Mouse (Mus musculus) right cerebral cortex, adult 18-20 months (tissue): ENCODE results near the gene Olfr622.

Experiments used
- DNase-seq: peaks from one replicate; pipeline ENCODE4 v3.0.0; 2022; ENCODE audit warnings: mixed read lengths

Gene Olfr622

DNA sequence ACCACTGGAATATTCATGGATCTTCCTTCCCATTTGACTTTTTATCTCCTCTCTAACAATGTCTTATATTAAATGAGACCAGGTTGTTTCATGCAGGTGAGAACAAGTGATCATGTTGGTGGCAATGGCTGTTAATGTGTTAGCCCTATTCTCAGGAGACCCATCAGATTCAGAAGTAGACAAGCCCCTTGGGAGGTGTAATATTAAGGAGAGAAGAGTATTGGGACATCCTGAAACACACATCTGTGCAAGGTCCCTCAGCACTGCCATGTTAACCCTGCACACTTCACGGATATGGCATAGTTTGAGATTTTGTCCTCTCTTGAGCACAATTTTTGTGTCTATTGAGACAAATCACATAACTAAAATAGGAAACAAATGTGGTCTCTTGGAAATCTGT, at the start of gene Olfr622:
Gene Olfr622, minus strand, starts transcription at position 101 of the 400 bp plus-strand sequence.
- DNase-seq = no peak

GRCm38 (mm10) chr7:103682420-103682819, 39.9 kb upstream of the Olfr622 start, which contains the start of gene Olfr625-ps1:
Gene Olfr625-ps1 (plus strand): TSS chr7:103682720.
- no peak for DNase-seq

- no peak for DNase-seq
Observed at GRCm38 (mm10) chr7:103671091-103671490, 28.6 kb upstream of the Olfr622 start, which contains the start of gene Olfr624. Gene Olfr624 (minus strand): TSS chr7:103671191.

GRCm38 (mm10) chr7:103663598-103663997, 21.1 kb upstream of the Olfr622 start, which contains the start of gene Olfr623:
Gene Olfr623 (minus strand): TSS chr7:103663698.
- no peak for DNase-seq

DNA sequence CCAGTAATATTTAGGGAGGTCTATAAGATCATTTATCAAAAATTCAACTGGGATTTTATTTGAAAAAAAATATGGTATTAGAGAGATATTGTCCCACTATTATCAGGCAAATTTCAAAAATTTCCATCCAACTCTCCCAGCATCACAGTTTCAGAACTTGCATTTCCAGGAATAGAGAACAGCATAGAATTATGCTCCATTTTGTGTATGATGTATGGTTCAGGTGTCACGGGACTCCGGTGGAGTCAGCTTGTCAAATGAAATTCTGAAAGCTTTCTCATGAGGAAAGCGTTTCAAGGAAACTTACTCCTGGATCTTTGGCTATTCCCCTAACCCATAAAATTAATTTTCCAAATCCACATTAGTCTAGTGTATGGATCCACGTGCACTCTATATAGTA, 1.6 kb upstream of the Olfr622 start:
- DNase-seq = no peak

GRCm38 (mm10) chr7:103636795-103637194, 5.7 kb downstream of the Olfr622 start:
- no peak for DNase-seq

DNA sequence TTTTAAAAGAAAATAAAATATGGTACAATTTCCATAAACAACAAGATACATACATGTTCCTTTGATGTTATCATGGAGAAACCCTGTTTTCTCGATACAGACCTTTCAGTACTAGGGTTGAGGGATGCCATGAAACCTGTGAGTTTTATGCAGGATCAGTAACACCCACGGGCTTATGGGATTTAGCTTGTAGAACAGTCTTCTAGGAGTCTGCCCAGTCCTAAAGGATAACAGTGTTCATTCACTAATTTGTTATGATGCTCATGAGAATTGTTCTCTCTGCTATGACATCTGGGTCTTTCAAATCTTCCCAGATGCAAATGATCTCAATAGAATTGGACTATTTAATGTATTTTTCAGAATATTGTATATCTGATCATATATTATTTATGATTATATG, 30.1 kb downstream of the Olfr622 start, which contains the start of gene Olfr620:
Gene Olfr620, minus strand, starts transcription at position 101 of the 400 bp plus-strand sequence.
- DNase-seq = no peak

DNA sequence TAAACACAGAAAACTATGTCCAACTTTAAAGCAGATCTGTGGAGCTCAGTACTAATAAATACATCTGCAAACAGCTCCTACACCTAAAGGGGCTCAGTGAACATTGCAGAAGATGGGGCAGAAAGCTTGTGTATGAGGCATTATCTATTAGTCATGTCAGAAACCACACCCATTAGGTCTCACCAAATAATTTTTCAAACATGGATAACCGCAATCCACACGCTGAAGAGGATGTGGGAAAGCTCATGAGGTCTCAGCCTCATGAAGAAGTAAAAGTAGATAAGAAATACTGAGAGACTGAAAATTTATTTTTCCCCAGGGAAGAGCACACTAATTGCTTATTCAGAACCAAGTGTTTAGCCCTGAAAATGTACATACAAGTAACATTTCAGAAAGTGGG, 35.1 kb downstream of the Olfr622 start:
- DNase-seq = no peak

DNA sequence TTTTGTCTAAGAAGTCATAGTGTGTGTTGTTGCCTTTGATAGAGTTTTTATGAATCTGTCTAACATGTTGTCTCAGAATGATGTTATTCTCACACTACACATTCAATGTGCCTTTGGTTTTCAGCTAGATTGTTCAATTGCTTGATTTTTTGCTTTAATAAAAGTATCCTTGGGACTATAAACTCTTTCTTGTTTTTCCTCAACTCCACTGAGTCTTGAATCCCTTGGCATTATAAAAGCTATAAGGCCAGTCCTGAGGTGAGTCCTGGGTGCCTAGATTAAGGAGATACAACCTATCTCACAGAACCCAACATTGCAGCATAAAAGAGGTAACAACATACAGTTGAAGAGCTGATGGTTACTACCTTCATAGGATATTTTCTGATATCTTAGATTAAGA, 42.2 kb downstream of the Olfr622 start, which contains the start of gene Olfr619:
Gene Olfr619, plus strand, starts transcription at position 301 of the 400 bp plus-strand sequence.
- DNase-seq = no peak

DNA sequence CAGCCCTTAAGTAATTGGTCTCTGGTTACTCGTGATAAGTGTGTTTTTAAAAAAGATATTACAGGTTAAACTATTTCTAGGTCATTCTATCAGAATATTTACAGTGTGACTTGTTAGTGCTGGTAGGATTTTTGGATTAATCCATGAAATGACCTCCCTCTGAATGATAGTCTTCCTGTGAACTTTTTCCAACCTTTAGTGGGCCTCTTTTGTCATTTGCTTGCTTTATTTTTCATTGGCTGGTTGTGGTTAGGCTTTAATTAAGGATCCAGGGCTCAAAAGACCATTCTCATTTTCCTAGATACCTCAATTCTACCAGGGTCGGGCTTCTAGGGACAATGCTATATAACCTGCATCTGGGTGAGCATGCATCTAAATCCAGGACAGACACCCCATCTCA, 52.7 kb downstream of the Olfr622 start, which contains the start of gene Olfr618:
Gene Olfr618, plus strand, starts transcription at position 301 of the 400 bp plus-strand sequence.
- DNase-seq = no peak
